8 mouse cellular contexts compared by ENCODE assay signal in genomic region chr10:85184964-85185608, GRCm38 (mm10). TPM values are rescaled to one million over a fixed set of nuclear protein-coding genes. Genes with fewer than 3 reads are reported as not detected.
DNase-seq lines count a peak whose midpoint lies in the region; ATAC-seq and TF ChIP-seq lines count a peak whose summit lies in the region.

TSS of gene Cry1 (minus strand) at chr10:85185064.

- peak; percentile 76 for TF ChIP-seq POLR2A in heart, adult 2 months (IDR thresholded peaks at IDR 0.05; ENCODE audit: insufficient read depth, low read depth, low read length)
- peak; percentile 11 for TF ChIP-seq POLR2A in kidney, adult 2 months (IDR thresholded peaks at IDR 0.05; ENCODE audit: low read depth, low read length)
- peak; percentile 71; the same call in 1 of the 2 replicates for TF ChIP-seq POLR2A in small intestine, adult 2 months (IDR thresholded peaks at IDR 0.05; ENCODE audit: low read depth, low read length)

- intact Hi-C loops in heart, adult 2 months (cut with DNase I) = loop anchor here (5.0 kb wide), 1 partner anchor 83 kb away; the partner anchor contains the start of genes Fhl4 and Tmem263

- TF ChIP-seq EP300 in heart, adult 2 months (IDR thresholded peaks at IDR 0.05; ENCODE audit: insufficient read depth, low read depth, low read length) = 0 out of 2 replicates have a peak, but pooled peaks have one; percentile 6

- no peaks in the 10 kb centered on the region for H3K9me3 ChIP-seq in embryonic facial prominence, embryonic 13.5 days
- H3K9me3 ChIP-seq in limb, embryonic 11.5 days (ENCODE audit: control insufficient read depth, low read length) = no peaks in the 10 kb centered on the region
- H3K9me3 ChIP-seq in midbrain, embryonic 13.5 days = no peaks in the 10 kb centered on the region

- under 1% methylated on average over 74 of the region's 75 CpGs for WGBS in embryonic facial prominence, embryonic 13.5 days
- WGBS in heart, adult 2 months = 2% methylated on average over 74 of the region's 75 CpGs
- under 1% methylated on average over 75 of the region's 75 CpGs for WGBS in kidney, adult 2 months
- under 1% methylated on average over 72 of the region's 75 CpGs for WGBS in limb, embryonic 11.5 days
- 0% methylated on average over 73 of the region's 75 CpGs for WGBS in midbrain, embryonic 13.5 days
- under 1% methylated on average over 74 of the region's 75 CpGs for WGBS in small intestine, adult 2 months

- H3K36me3 ChIP-seq in embryonic facial prominence, embryonic 13.5 days = no peaks in the 10 kb centered on the region
- H3K36me3 ChIP-seq in heart, adult 2 months (ENCODE audit: control insufficient read depth, insufficient read depth, low read length) = peaks cover 4% of the 10 kb centered on the region; the same call in 1 of the 2 replicates
- no peaks in the 10 kb centered on the region for H3K36me3 ChIP-seq in kidney, adult 2 months (ENCODE audit: control insufficient read depth, insufficient read depth, low read length)
- no peaks in the 10 kb centered on the region for H3K36me3 ChIP-seq in limb, embryonic 11.5 days (ENCODE audit: control insufficient read depth, insufficient read depth, low read length)
- no peaks in the 10 kb centered on the region for H3K36me3 ChIP-seq in midbrain, embryonic 13.5 days
- H3K36me3 ChIP-seq in small intestine, adult 2 months (ENCODE audit: control insufficient read depth, insufficient read depth, low read length) = no peaks in the 10 kb centered on the region

- peak; percentile 97 for DNase-seq in 3134 (ENCODE audit: extremely low read depth, insufficient read length, low spot score)
- DNase-seq in adrenal gland, postnatal 4 days (ENCODE audit: low spot score in 2 of 2) = peak; percentile 93 to 96
- DNase-seq in heart, adult 2 months = peak; percentile 99
- DNase-seq in kidney, adult 2 months = peak; percentile 99
- peak; percentile 97 for DNase-seq in limb, embryonic 11.5 days (ENCODE audit: low spot score)

- peaks cover 10% of the 10 kb centered on the region for H3K4me1 ChIP-seq in embryonic facial prominence, embryonic 13.5 days
- H3K4me1 ChIP-seq in heart, adult 2 months (ENCODE audit: control insufficient read depth, insufficient read depth, low read length) = peaks cover 6% of the 10 kb centered on the region
- H3K4me1 ChIP-seq in kidney, adult 2 months (ENCODE audit: control insufficient read depth, insufficient read depth, low read length) = peaks cover 3% of the 10 kb centered on the region; the same call in 1 of the 2 replicates
- H3K4me1 ChIP-seq in limb, embryonic 11.5 days (ENCODE audit: control insufficient read depth, insufficient read depth, low read length) = no peaks in the 10 kb centered on the region; the same call in 1 of the 2 replicates
- peaks cover 16% of the 10 kb centered on the region for H3K4me1 ChIP-seq in midbrain, embryonic 13.5 days (replicated peaks)
- H3K4me1 ChIP-seq in small intestine, adult 2 months (ENCODE audit: control insufficient read depth, insufficient read depth, insufficient read length, low read length) = no peaks in the 10 kb centered on the region; the same call in 1 of the 2 replicates

- H3K79me2 ChIP-seq in heart, adult 2 months (replicated peaks; ENCODE audit: control insufficient read depth, insufficient read depth, low read length) = peaks cover 2% of the 10 kb centered on the region; the same call in 1 of the 2 replicates

- H3K9ac ChIP-seq in embryonic facial prominence, embryonic 13.5 days = peak within 1 kb of the TSS; percentile 85
- H3K9ac ChIP-seq in heart, adult 2 months (ENCODE audit: low read depth, low read length) = peak within 1 kb of the TSS; percentile 98
- H3K9ac ChIP-seq in limb, embryonic 11.5 days (ENCODE audit: low read length) = peak within 1 kb of the TSS; percentile 76
- peak within 1 kb of the TSS; percentile 76 for H3K9ac ChIP-seq in midbrain, embryonic 13.5 days (replicated peaks)

- ATAC-seq in embryonic facial prominence, embryonic 13.5 days (ENCODE audit: insufficient number of reproducible peaks, insufficient read depth, low FRiP score, low TSS enrichment, low read depth) = peak; percentile 94
- ATAC-seq in limb, embryonic 11.5 days (ENCODE audit: insufficient number of reproducible peaks, low FRiP score, low TSS enrichment, low read depth) = peak; percentile 94
- peak; percentile 96 for ATAC-seq in midbrain, embryonic 13.5 days

- H3K4me2 ChIP-seq in embryonic facial prominence, embryonic 13.5 days = peak within 1 kb of the TSS; percentile 97
- H3K4me2 ChIP-seq in limb, embryonic 11.5 days (ENCODE audit: low read depth, severe bottlenecking) = peak within 1 kb of the TSS; percentile 97
- H3K4me2 ChIP-seq in midbrain, embryonic 13.5 days (replicated peaks) = peak within 1 kb of the TSS; percentile 100

- H3K27me3 ChIP-seq in embryonic facial prominence, embryonic 13.5 days = no peaks in the 10 kb centered on the region
- H3K27me3 ChIP-seq in heart, adult 2 months (ENCODE audit: control insufficient read depth, insufficient read depth, low read length) = no peaks in the 10 kb centered on the region
- H3K27me3 ChIP-seq in kidney, adult 2 months (replicated peaks; ENCODE audit: control insufficient read depth, insufficient read depth, low read length) = no peaks in the 10 kb centered on the region
- H3K27me3 ChIP-seq in limb, embryonic 11.5 days (ENCODE audit: control insufficient read depth, insufficient read depth, low read length) = no peaks in the 10 kb centered on the region
- H3K27me3 ChIP-seq in midbrain, embryonic 13.5 days = no peaks in the 10 kb centered on the region
- H3K27me3 ChIP-seq in small intestine, adult 2 months (ENCODE audit: control insufficient read depth, insufficient read depth, low read length) = no peaks in the 10 kb centered on the region

- no peak for TF ChIP-seq CTCF in heart, adult 2 months (IDR thresholded peaks at IDR 0.05)
- no peak for TF ChIP-seq CTCF in kidney, adult 2 months (conservative IDR thresholded peaks at IDR 0.05; ENCODE audit: insufficient read depth, insufficient read length, low read depth, low read length)
- no peak for TF ChIP-seq CTCF in small intestine, adult 2 months (IDR thresholded peaks at IDR 0.05; ENCODE audit: extremely low read depth, insufficient read length, insufficient replicate concordance, low read depth, low read length)

- peak within 1 kb of the TSS; percentile 94 for H3K27ac ChIP-seq in embryonic facial prominence, embryonic 13.5 days
- H3K27ac ChIP-seq in heart, adult 2 months = peak within 1 kb of the TSS; percentile 95
- H3K27ac ChIP-seq in kidney, adult 2 months (ENCODE audit: insufficient read depth, low read depth, low read length) = peak within 1 kb of the TSS; percentile 96
- peak within 1 kb of the TSS; percentile 45 for H3K27ac ChIP-seq in limb, embryonic 11.5 days (replicated peaks; ENCODE audit: low read depth, low read length)
- H3K27ac ChIP-seq in midbrain, embryonic 13.5 days = peak within 1 kb of the TSS; percentile 91
- H3K27ac ChIP-seq in small intestine, adult 2 months (ENCODE audit: insufficient read depth, low read depth, low read length) = peak within 1 kb of the TSS; percentile 83

- H3K4me3 ChIP-seq in embryonic facial prominence, embryonic 13.5 days = peak within 1 kb of the TSS; percentile 88
- H3K4me3 ChIP-seq in heart, adult 2 months = peak within 1 kb of the TSS; percentile 97
- H3K4me3 ChIP-seq in kidney, adult 2 months (ENCODE audit: insufficient read depth, low read depth, low read length) = peak within 1 kb of the TSS; percentile 86
- peak within 1 kb of the TSS; percentile 83 for H3K4me3 ChIP-seq in limb, embryonic 11.5 days (ENCODE audit: low read depth, low read length)
- peak within 1 kb of the TSS; percentile 86 for H3K4me3 ChIP-seq in midbrain, embryonic 13.5 days (replicated peaks)
- H3K4me3 ChIP-seq in small intestine, adult 2 months (ENCODE audit: low read depth, low read length) = peak within 1 kb of the TSS; percentile 72

RNA-seq across cellular contexts. Expression of gene Cry1, which starts in this region (rescaled TPM):
- 10 to 100 TPM; 18.8 to 19.5 TPM for total RNA-seq in adrenal gland, postnatal 4 days (2021)
- 33.9 and 34.5 TPM in 2 replicates for polyA plus RNA-seq in embryonic facial prominence, embryonic 13.5 days (2015; fragmentation: Nextera tagmentation; extraction: Ambion mirVana)
- total RNA-seq in heart, adult 2 months (2021) = 10 to 100 TPM in 1 of 2 experiments, 1 to 10 TPM in 1; 8.5 to 12.9 TPM
- 2.2 and 5.2 TPM in 2 replicates for polyA plus RNA-seq in heart, adult 2 months (2012; rRNA removed)
- 1.3 TPM in 2 replicates for polyA plus RNA-seq in kidney, adult 2 months (2012; rRNA removed)
- 37.4 and 38.5 TPM in 2 replicates for polyA plus RNA-seq in limb, embryonic 11.5 days (2014; fragmentation: Nextera tagmentation; extraction: Ambion mirVana)
- polyA plus RNA-seq in midbrain, embryonic 13.5 days (2015; fragmentation: Nextera tagmentation; extraction: Ambion mirVana) = 31.3 and 31.7 TPM in 2 replicates
- 6.5 and 14.7 TPM in 2 replicates for polyA plus RNA-seq in small intestine, adult 2 months (2012; rRNA removed)

Comparison
In these comparisons a context has a peak if more than half of its experiments do, and no peak if none do; other contexts are left out.
1. Peak in every context shown above with its lines: DNase-seq, ATAC-seq, H3K4me3 ChIP-seq and H3K27ac ChIP-seq.
2. H3K27ac ChIP-seq: peak in every context shown above with its lines; median percentile 96 in kidney, adult 2 months; 95 in heart, adult 2 months; 94 in embryonic facial prominence, embryonic 13.5 days; 91 in midbrain, embryonic 13.5 days; 83 in small intestine, adult 2 months; 45 in limb, embryonic 11.5 days.
3. POLR2A ChIP-seq: peak in every context shown above with its lines; median percentile 76 in heart, adult 2 months; 71 in small intestine, adult 2 months; 11 in kidney, adult 2 months.